Mouse (Mus musculus): ENCODE data around the gene Focad.

DNA sequence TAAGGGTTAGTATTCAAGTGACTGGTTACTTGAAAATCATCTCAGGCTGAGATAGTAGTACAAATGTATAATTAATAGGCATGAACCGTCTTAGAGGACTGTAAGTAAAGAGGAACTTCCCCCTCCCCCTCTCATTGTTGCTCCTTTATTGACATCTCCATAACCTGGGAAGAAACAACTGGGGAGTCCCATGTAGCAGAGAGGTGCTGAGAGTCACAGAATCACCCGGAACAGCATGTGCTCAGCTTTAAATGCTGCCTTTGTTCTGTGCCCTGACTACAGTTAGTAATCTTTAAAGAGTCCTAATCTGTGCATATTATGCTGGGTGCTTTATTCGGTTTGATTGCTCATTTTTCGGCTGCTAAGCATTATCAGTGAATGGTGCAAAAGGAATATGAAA lies 250.6 kb downstream of the Focad start:
- TF ChIP-seq CTCF (IDR thresholded peaks at IDR 0.05; ENCODE audit: low read depth) (no peak), EP300 (IDR thresholded peaks at IDR 0.05; ENCODE audit: low read depth) (no peak)
